Mouse (Mus musculus): ENCODE results near the gene Tpx2. TPM values are rescaled to one million over a fixed set of nuclear protein-coding genes. Genes with fewer than 3 reads are reported as not detected.

Tpx2 gene
- total RNA-seq (2012; rRNA removed): 63.2 and 77.8 TPM in 2 replicates

DNA sequence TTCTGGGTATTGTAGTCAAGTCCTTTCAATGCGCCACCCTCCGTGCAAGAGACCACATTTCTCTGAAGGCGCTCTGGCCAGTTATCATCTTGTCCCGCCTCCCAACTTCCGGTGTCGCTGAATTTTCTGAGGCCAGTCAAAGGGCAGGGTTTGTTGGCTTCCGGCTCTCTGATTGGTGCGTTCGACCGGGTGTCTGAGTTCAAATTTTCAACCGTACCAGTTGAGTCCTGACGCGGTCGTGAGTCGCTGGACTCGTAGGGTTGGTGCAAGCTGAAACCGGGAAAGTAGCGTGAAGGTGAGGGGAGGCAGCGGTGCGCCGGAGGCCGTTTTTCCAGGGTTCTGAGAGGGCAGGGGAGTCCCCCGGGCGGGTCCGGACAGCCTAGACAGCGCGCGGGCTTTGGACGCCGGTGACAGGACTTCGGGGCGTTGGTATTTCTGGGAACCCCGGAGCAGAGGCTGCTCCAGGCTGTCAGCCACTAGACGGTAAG lies at the start of gene Tpx2:
Gene Tpx2, plus strand, starts transcription at position 150 of the 488 bp plus-strand sequence.
- in situ Hi-C loops (cut with MboI; ENCODE audit: low sequenced_read_pairs in 2 of 2, unreplicated experiment in 2 of 2): no loop called here
- peak; percentile 88 for TF ChIP-seq HCFC1 (IDR thresholded peaks at IDR 0.05; ENCODE audit: borderline replicate concordance, insufficient read depth, low read length)
- TF ChIP-seq ZNF384 (IDR thresholded peaks at IDR 0.05; ENCODE audit: low read depth, low read length): no peak
- H3K9ac ChIP-seq (ENCODE audit: insufficient read depth, low read depth, low read length, poor library complexity, severe bottlenecking): peak within 1 kb of the TSS; percentile 96
- H3K27ac ChIP-seq (ENCODE audit: insufficient read depth, low read depth, low read length, poor library complexity, severe bottlenecking): peak within 1 kb of the TSS; percentile 71
- H3K4me3 ChIP-seq (ENCODE audit: insufficient read depth in 1 of 2, low read depth in 1 of 2, low read length in 2 of 2, poor library complexity in 1 of 2, severe bottlenecking in 1 of 2): peak within 1 kb of the TSS; percentile 86 to 98
- DNase-seq (ENCODE audit: low read depth, low spot score): peak; percentile 99
- peaks cover 0 to 8% of the 10 kb centered on the region in 2 experiments; a peak in 2 of 4 replicates for H3K4me1 ChIP-seq (ENCODE audit: control insufficient read depth in 2 of 2, insufficient read depth in 2 of 2, low read length in 2 of 2, poor library complexity in 1 of 2)
- H3K36me3 ChIP-seq (ENCODE audit: control insufficient read depth, insufficient read depth, low read length, poor library complexity, severe bottlenecking): peaks cover 7% of the 10 kb centered on the region
- no peaks in the 10 kb centered on the region for H3K9me3 ChIP-seq (ENCODE audit: control insufficient read depth, insufficient read depth, low read depth, low read length)

- no peak overlapping the region for H3K27ac ChIP-seq (ENCODE audit: insufficient read depth, low read depth, low read length, poor library complexity, severe bottlenecking)
- in situ Hi-C loops (cut with MboI; ENCODE audit: low sequenced_read_pairs in 2 of 2, unreplicated experiment in 2 of 2): no loop called here
- no peak for DNase-seq (ENCODE audit: low read depth, low spot score)
- no peaks in the 10 kb centered on the region for H3K36me3 ChIP-seq (ENCODE audit: control insufficient read depth, insufficient read depth, low read length, poor library complexity, severe bottlenecking)
- H3K9me3 ChIP-seq (ENCODE audit: control insufficient read depth, insufficient read depth, low read depth, low read length): no peaks in the 10 kb centered on the region
- H3K4me3 ChIP-seq (ENCODE audit: insufficient read depth in 1 of 2, low read depth in 1 of 2, low read length in 2 of 2, poor library complexity in 1 of 2, severe bottlenecking in 1 of 2): no peak overlapping the region
- no peak for TF ChIP-seq ZC3H11A (IDR thresholded peaks at IDR 0.05; ENCODE audit: borderline replicate concordance, low read depth, low read length)
- no peak for TF ChIP-seq MAFK (IDR thresholded peaks at IDR 0.05; ENCODE audit: insufficient read depth, low read depth, low read length)
- no peak for TF ChIP-seq CHD2 (IDR thresholded peaks at IDR 0.05; ENCODE audit: low read depth, low read length)
- TF ChIP-seq ZNF384 (IDR thresholded peaks at IDR 0.05; ENCODE audit: low read depth, low read length): no peak
- no peak for TF ChIP-seq HCFC1 (IDR thresholded peaks at IDR 0.05; ENCODE audit: borderline replicate concordance, insufficient read depth, low read length)
- no peak overlapping the region for H3K9ac ChIP-seq (ENCODE audit: insufficient read depth, low read depth, low read length, poor library complexity, severe bottlenecking)
- H3K4me1 ChIP-seq (ENCODE audit: control insufficient read depth in 2 of 2, insufficient read depth in 2 of 2, low read length in 2 of 2, poor library complexity in 1 of 2): peaks cover 11 to 15% of the 10 kb centered on the region in 2 experiments
Measured at GRCm38 (mm10) chr2:152799954-152800761, 47.6 kb upstream of the Tpx2 start.

- TF ChIP-seq HCFC1 (IDR thresholded peaks at IDR 0.05; ENCODE audit: borderline replicate concordance, insufficient read depth, low read length): no peak
- no peak for TF ChIP-seq MAFK (IDR thresholded peaks at IDR 0.05; ENCODE audit: insufficient read depth, low read depth, low read length)
- TF ChIP-seq CHD2 (IDR thresholded peaks at IDR 0.05; ENCODE audit: low read depth, low read length): no peak
- TF ChIP-seq ZC3H11A (IDR thresholded peaks at IDR 0.05; ENCODE audit: borderline replicate concordance, low read depth, low read length): no peak
- no peak for TF ChIP-seq ZNF384 (IDR thresholded peaks at IDR 0.05; ENCODE audit: low read depth, low read length)
- H3K4me3 ChIP-seq (ENCODE audit: insufficient read depth in 1 of 2, low read depth in 1 of 2, low read length in 2 of 2, poor library complexity in 1 of 2, severe bottlenecking in 1 of 2): no peak overlapping the region
- no peak overlapping the region for H3K9ac ChIP-seq (ENCODE audit: insufficient read depth, low read depth, low read length, poor library complexity, severe bottlenecking)
- no peaks in the 10 kb centered on the region for H3K36me3 ChIP-seq (ENCODE audit: control insufficient read depth, insufficient read depth, low read length, poor library complexity, severe bottlenecking)
- no peaks in the 10 kb centered on the region for H3K9me3 ChIP-seq (ENCODE audit: control insufficient read depth, insufficient read depth, low read depth, low read length)
- no peak overlapping the region for H3K27ac ChIP-seq (ENCODE audit: insufficient read depth, low read depth, low read length, poor library complexity, severe bottlenecking)
- in situ Hi-C loops (cut with MboI; ENCODE audit: low sequenced_read_pairs in 2 of 2, unreplicated experiment in 2 of 2): no loop called here
- no peak for DNase-seq (ENCODE audit: low read depth, low spot score)
- H3K4me1 ChIP-seq (ENCODE audit: control insufficient read depth in 2 of 2, insufficient read depth in 2 of 2, low read length in 2 of 2, poor library complexity in 1 of 2): peaks cover 15 to 18% of the 10 kb centered on the region in 2 experiments
Measured at GRCm38 (mm10) chr2:152800762-152801113, 47.0 kb upstream of the Tpx2 start.

- no peaks in the 10 kb centered on the region for H3K36me3 ChIP-seq (ENCODE audit: control insufficient read depth, insufficient read depth, low read length, poor library complexity, severe bottlenecking)
- H3K27ac ChIP-seq (ENCODE audit: insufficient read depth, low read depth, low read length, poor library complexity, severe bottlenecking): no peak overlapping the region; the same call in 1 of the 2 replicates
- H3K9me3 ChIP-seq (ENCODE audit: control insufficient read depth, insufficient read depth, low read depth, low read length): no peaks in the 10 kb centered on the region
- in situ Hi-C loops (cut with MboI; ENCODE audit: low sequenced_read_pairs in 2 of 2, unreplicated experiment in 2 of 2): no loop called here
- no peak overlapping the region; the same call in 1 of the 2 replicates for H3K9ac ChIP-seq (ENCODE audit: insufficient read depth, low read depth, low read length, poor library complexity, severe bottlenecking)
- TF ChIP-seq ZNF384 (IDR thresholded peaks at IDR 0.05; ENCODE audit: low read depth, low read length) (peak; percentile 68), MAFK (IDR thresholded peaks at IDR 0.05; ENCODE audit: insufficient read depth, low read depth, low read length) (no peak)
- peaks cover 22 to 23% of the 10 kb centered on the region in 2 experiments for H3K4me1 ChIP-seq (ENCODE audit: control insufficient read depth in 2 of 2, insufficient read depth in 2 of 2, low read length in 2 of 2, poor library complexity in 1 of 2)
- H3K4me3 ChIP-seq (ENCODE audit: insufficient read depth in 1 of 2, low read depth in 1 of 2, low read length in 2 of 2, poor library complexity in 1 of 2, severe bottlenecking in 1 of 2): no peak overlapping the region
- no peak for DNase-seq (ENCODE audit: low read depth, low spot score)
Measured at GRCm38 (mm10) chr2:152802303-152802702, 45.5 kb upstream of the Tpx2 start.
